Mouse (Mus musculus) embryonic facial prominence, embryonic 13.5 days (tissue): ENCODE measurements around the gene Shb. TPM values are rescaled to one million over a fixed set of nuclear protein-coding genes. Genes with fewer than 3 reads are reported as not detected.
A peak's percentile ranks its signal among the peaks of the same experiment; 100 is the strongest.

Experiments
- ATAC-seq: fragments of 200-750 bp; cut with Nextera tagmentation; 2 replicates; pipeline ENCODE4 v1.8.0; 2017; ENCODE audit warnings: low read depth; ENCODE audit not compliant: insufficient number of reproducible peaks, insufficient read depth, low FRiP score, low TSS enrichment
- H3K27ac ChIP-seq: fragments of 300-500 bp; sonication (generic); 2 replicates; pipeline ENCODE4 v1.5.1; 2015; ENCODE audit warnings: moderate library complexity, mild to moderate bottlenecking, inconsistent platforms
- H3K27me3 ChIP-seq: fragments of 300-500 bp; sonication (generic); 2 replicates; pipeline ENCODE4 v1.6.1; 2015; ENCODE audit warnings: mild to moderate bottlenecking, inconsistent platforms
- H3K36me3 ChIP-seq: fragments of 300-500 bp; sonication (generic); 2 replicates; pipeline ENCODE4 v1.6.1; 2015; ENCODE audit warnings: mild to moderate bottlenecking, inconsistent platforms
- H3K4me1 ChIP-seq: fragments of 300-500 bp; sonication (generic); 2 replicates; pipeline ENCODE4 v1.6.1; 2015; ENCODE audit warnings: inconsistent platforms
- H3K4me2 ChIP-seq: fragments of 300-500 bp; sonication (generic); 2 replicates; pipeline ENCODE4 v1.6.1; 2015; ENCODE audit warnings: moderate library complexity, mild to moderate bottlenecking, inconsistent platforms
- H3K4me3 ChIP-seq: fragments of 300-500 bp; sonication (generic); 2 replicates; pipeline ENCODE4 v1.5.1; 2015; ENCODE audit warnings: mild to moderate bottlenecking, inconsistent platforms
- H3K9ac ChIP-seq: fragments of 300-500 bp; sonication (generic); 2 replicates; pipeline ENCODE4 v1.6.1; 2015; ENCODE audit warnings: mild to moderate bottlenecking, inconsistent platforms
- H3K9me3 ChIP-seq: fragments of 300-500 bp; sonication (generic); 2 replicates; pipeline ENCODE4 v1.6.1; 2016; ENCODE audit warnings: inconsistent platforms
- WGBS: fragments of 180-500 bp; shearing (Covaris S2); methylation state at CpG from one replicate; pipeline ENCODE4 v1.1.7; 2015; ENCODE audit warnings: mixed read lengths; 5-methylcytosine and 5-hydroxymethylcytosine counted together
- polyA plus RNA-seq: library from polyadenylated mRNA; unstranded; fragments of >200 nt; fragmentation: Nextera tagmentation; extraction: Ambion mirVana; gene quantifications from 2 replicates; pipeline ENCODE4 v1.2.1, GENCODE M21; 2015

The Shb gene
- polyA plus RNA-seq, 1 experiment from 2014 or later: 3.8 TPM

DNA sequence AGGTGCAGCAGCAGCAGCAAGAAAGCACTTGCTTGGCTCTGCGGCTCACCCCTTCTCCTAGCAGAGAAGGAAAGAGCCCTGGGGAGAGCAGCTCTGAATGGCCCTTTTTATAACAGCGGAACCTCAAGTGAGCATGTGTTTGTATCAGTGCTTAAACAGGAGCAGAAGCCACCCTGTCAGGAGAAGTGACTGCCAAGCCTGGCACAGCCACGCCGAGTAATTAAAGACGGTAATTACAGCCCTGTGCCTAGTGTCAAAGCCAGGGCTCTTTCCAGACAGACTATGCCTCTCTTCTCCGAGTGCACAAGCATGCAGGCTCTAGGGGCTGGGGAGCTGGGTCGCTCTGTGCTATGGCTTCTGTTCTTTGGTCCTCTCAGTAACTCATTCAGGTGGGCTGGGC is 54.1 kb downstream of the Shb start:
- Histone ChIP-seq H3K9me3 (no peaks in the 10 kb centered on the region), H3K36me3 (no peaks in the 10 kb centered on the region), H3K4me1 (peaks cover 72% of the 10 kb centered on the region), H3K4me3 (no peak overlapping the region), H3K4me2 (no peak overlapping the region), H3K27ac (peak overlapping the region; percentile 69), H3K9ac (peak overlapping the region; percentile 7; the same call in 1 of the 2 replicates), H3K27me3 (no peaks in the 10 kb centered on the region)
- WGBS: 14% methylated on average over 7 of the region's 7 CpGs
- ATAC-seq: peak; percentile 33

DNA sequence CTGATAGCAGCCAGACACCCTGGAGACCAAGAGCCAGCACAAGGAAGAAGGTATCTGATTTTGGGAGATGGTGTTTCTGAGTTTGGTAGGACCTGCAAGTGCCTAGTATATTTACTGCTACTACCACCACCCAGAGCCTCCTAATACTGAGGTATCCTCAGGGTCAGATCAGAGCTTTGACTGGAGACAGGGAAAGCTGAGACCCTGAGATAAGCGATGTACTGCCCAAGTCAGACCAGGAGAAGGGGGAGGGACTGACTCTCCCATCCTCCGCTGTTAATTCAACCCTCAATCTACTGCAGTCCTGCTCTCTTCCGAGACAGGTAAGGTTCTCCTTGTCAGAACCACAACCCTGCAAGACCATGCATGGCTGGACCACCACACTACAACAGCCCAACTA is 55.2 kb downstream of the Shb start:
- Histone ChIP-seq H3K36me3 (no peaks in the 10 kb centered on the region), H3K4me2 (no peak overlapping the region), H3K27me3 (no peaks in the 10 kb centered on the region), H3K9ac (no peak overlapping the region), H3K4me1 (peaks cover 78% of the 10 kb centered on the region), H3K27ac (no peak overlapping the region), H3K4me3 (no peak overlapping the region), H3K9me3 (no peaks in the 10 kb centered on the region)
- ATAC-seq: no peak
- WGBS: 75% methylated on average over 3 of the region's 3 CpGs

DNA sequence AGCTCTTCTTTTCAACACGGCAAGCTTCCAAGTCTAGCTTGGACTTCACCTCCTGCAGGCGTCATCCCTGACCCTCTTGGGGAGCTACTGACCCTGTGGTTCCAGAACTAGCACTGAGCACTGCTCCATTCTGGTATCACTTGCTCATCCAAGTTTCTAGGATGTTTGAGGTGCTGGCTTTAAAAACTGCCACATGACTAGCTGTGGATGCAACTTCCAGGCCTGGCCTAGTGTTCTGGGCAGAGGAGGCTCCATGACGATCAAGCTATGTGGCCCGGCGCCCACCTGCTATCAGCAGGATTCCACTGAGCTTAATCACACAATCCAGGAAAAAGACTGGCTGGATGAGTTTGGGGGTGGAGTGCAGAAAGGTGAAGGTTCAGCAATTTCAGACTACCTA is 57.4 kb downstream of the Shb start:
- 83% methylated on average over 5 of the region's 5 CpGs for WGBS
- H3K27me3 ChIP-seq: no peaks in the 10 kb centered on the region
- H3K4me2 ChIP-seq: no peak overlapping the region
- no peak overlapping the region for H3K9ac ChIP-seq
- H3K4me1 ChIP-seq: peaks cover 69% of the 10 kb centered on the region
- H3K27ac ChIP-seq: no peak overlapping the region
- H3K9me3 ChIP-seq: peaks cover 4% of the 10 kb centered on the region
- no peak overlapping the region for H3K4me3 ChIP-seq
- H3K36me3 ChIP-seq: 0 out of 2 replicates have a peak, but pooled peaks cover 4% of the 10 kb centered on the region
- ATAC-seq: no peak

DNA sequence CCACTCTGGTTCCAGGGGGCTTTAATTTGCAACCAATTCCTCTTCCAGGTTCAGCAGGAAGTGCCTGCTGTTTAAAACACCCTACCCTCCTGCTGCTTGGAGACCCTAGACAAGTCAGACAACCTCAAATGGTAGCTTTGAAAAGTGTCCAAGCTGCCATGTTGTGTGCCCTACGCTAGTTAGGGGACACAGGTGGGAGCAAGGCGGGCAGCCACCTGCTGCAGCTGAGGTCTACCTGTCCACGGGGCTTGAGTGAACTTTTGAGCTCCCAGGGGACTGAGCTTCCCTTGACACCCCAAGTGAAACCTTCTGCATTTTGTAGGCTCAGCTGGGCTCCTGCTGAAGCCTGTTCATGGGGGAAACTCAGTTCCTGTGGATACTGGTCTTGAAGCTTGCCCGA is 58.1 kb downstream of the Shb start:
- WGBS: 85% methylated on average over 4 of the region's 4 CpGs
- no peak overlapping the region for H3K4me3 ChIP-seq
- no peaks in the 10 kb centered on the region for H3K27me3 ChIP-seq
- 0 out of 2 replicates have a peak, but pooled peaks cover 4% of the 10 kb centered on the region for H3K36me3 ChIP-seq
- peaks cover 4% of the 10 kb centered on the region for H3K9me3 ChIP-seq
- no peak for ATAC-seq
- H3K27ac ChIP-seq: no peak overlapping the region
- peaks cover 66% of the 10 kb centered on the region for H3K4me1 ChIP-seq
- no peak overlapping the region for H3K9ac ChIP-seq
- H3K4me2 ChIP-seq: no peak overlapping the region

DNA sequence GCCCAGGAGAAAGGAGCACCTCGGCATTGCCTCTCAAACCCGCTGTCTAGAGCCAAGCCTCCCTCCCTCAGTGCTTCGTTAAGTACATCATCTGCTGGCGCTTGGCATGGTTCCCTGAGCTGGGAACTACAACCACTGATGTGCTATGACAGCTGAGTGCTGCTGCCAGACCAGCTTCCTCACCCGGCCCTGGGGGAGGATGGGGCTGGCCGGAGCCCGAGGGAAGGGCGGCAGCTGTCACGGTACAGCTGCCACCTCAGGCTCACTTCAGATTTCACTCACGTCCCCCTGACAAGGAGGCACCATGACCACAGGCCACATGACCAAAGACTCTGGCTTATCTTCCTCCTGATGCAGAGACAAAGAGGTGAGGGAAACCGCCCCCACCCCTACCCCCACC is 59.1 kb downstream of the Shb start:
- peak overlapping the region; percentile 24 for H3K4me2 ChIP-seq

DNA sequence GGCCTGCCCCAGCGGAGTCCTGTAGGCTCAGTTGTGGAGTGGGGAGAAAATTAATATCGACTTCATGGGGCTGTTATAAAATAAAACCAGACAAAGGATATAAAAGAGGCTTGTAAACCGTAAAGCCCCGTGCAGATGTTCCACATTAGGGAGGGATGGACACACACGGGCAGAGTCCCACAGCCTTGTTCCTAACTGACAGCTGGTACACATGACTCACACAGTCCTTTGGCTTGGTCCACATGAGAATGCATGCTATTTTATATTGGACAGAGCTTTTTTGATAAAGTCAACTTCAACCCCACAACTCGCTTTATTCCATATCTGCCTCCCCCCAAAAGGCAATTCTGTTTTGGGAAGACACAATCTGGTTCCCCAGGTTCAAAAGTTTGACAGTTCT is 59.6 kb downstream of the Shb start:
- no peak for ATAC-seq
- no peaks in the 10 kb centered on the region for H3K27me3 ChIP-seq
- no peak overlapping the region for H3K4me3 ChIP-seq
- 0 out of 2 replicates have a peak, but pooled peaks cover 4% of the 10 kb centered on the region for H3K36me3 ChIP-seq
- H3K9me3 ChIP-seq: peaks cover 4% of the 10 kb centered on the region
- H3K4me1 ChIP-seq: peaks cover 64% of the 10 kb centered on the region
- WGBS: 32% methylated on average over 6 of the region's 6 CpGs
- H3K9ac ChIP-seq: 0 out of 2 replicates have a peak overlapping the region, but pooled peaks have one; percentile 0
- peak overlapping the region; percentile 51 for H3K27ac ChIP-seq
- peak overlapping the region; percentile 24 for H3K4me2 ChIP-seq

More for the DNA sequence above, 59.1 kb downstream of the Shb start:
- Histone ChIP-seq H3K36me3 (0 out of 2 replicates have a peak, but pooled peaks cover 4% of the 10 kb centered on the region), H3K27ac (peak overlapping the region; percentile 51), H3K4me3 (no peak overlapping the region), H3K4me1 (peaks cover 65% of the 10 kb centered on the region), H3K27me3 (no peaks in the 10 kb centered on the region), H3K9ac (0 out of 2 replicates have a peak overlapping the region, but pooled peaks have one; percentile 11), H3K9me3 (peaks cover 4% of the 10 kb centered on the region)
- ATAC-seq: peak; percentile 35; the same call in 1 of the 2 replicates
- 17% methylated on average over 11 of the region's 11 CpGs for WGBS

DNA sequence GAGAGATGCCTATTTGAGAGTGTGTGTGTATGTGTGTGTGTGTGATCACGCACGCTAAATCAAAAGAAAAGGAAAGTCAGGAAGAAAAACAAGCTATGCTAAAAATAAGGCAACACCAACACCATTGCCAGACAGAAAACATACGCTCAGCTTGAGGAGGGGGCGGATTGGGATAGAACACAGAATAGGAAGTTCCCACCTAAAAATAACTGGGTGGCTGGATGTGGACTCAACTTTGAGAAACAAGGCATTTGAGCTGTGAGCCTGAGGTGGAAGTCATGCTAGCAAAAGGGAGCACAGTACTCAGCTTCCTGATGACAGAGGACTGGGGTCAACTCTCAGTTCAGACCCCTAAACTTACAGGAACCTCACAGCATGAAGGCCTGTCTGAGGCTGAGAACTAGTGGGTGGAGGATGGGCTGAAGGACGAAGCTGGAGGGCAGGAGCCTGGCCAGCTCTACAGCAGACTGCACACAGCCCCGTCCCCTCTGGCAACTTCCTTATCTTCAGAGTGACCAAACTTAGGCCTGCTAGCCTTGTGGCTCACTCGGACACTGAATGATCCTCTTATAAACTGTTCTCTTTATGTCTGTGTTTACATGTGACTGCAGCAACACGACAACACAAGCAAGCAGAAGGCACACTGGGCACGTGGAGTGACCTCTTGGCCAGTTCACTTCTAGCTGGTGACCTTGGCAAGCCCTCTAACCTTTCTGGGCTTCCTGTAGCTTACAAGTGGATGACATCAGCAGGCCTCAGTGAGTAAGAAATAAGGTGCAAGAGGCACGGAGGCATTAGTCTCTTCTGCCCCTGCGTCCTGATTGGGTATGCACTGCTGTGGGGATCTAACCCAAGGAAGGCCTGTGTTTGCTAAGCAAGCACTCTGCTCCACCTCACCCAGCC is 60.4 kb downstream of the Shb start:
- Histone ChIP-seq H3K27ac (peak overlapping the region; percentile 51), H3K4me1 (peaks cover 64% of the 10 kb centered on the region), H3K9ac (peak overlapping the region; percentile 0; the same call in 1 of the 2 replicates), H3K36me3 (0 out of 2 replicates have a peak, but pooled peaks cover 4% of the 10 kb centered on the region), H3K9me3 (peaks cover 4% of the 10 kb centered on the region), H3K27me3 (no peaks in the 10 kb centered on the region), H3K4me3 (no peak overlapping the region), H3K4me2 (peak overlapping the region; percentile 24)
- no peak for ATAC-seq
- 44% methylated on average over 11 of the region's 11 CpGs for WGBS

DNA sequence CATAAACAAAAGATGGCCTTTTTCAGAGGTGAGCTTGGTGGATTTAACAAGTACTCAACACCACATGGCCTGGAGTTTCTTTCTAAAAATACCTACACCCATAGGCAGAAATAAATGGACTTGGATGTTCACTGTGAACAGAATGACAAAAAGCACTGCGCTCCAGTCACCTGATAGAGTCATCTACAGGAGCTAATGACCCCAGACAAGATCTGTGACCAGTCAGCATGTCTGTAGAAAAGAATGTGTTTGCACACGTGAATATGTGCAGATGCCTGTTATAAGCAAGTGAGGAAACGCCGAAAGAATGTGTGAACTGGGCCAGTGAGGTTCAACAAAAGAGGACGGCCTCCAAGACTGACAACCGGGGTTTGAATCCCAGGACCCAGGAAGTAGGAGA is 63.2 kb downstream of the Shb start:
- Histone ChIP-seq H3K27me3 (no peaks in the 10 kb centered on the region), H3K4me1 (peaks cover 68% of the 10 kb centered on the region), H3K9ac (no peak overlapping the region), H3K27ac (peak overlapping the region; percentile 51; the same call in 1 of the 2 replicates), H3K36me3 (0 out of 2 replicates have a peak, but pooled peaks cover 4% of the 10 kb centered on the region), H3K4me3 (no peak overlapping the region), H3K9me3 (peaks cover 4% of the 10 kb centered on the region), H3K4me2 (no peak overlapping the region)
- WGBS: 58% methylated on average over 6 of the region's 6 CpGs
- ATAC-seq: no peak

DNA sequence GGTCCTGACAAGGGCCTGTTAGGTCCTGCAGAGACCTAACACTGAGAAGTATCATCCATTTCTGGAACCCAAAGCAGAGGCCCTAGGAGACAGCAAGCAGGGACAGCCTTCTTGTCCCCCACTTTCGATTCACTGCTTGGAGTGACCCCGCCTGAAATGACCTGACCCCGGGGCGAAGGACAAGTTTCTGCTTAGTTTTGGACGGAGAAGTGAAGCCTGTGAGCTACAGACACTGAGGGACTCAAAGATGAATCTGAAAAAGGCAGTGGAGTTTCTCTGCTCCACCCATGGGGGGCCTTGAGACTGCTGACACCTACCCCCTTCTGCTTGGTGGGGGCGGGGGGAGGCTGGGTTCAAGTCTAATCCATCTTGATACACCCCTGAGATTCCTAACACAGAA is 63.8 kb downstream of the Shb start:
- Histone ChIP-seq H3K9ac (no peak overlapping the region), H3K9me3 (peaks cover 4% of the 10 kb centered on the region), H3K27ac (no peak overlapping the region), H3K36me3 (0 out of 2 replicates have a peak, but pooled peaks cover 4% of the 10 kb centered on the region), H3K4me3 (no peak overlapping the region), H3K4me1 (peaks cover 63% of the 10 kb centered on the region), H3K27me3 (no peaks in the 10 kb centered on the region), H3K4me2 (no peak overlapping the region)
- no peak for ATAC-seq
- WGBS: 70% methylated on average over 6 of the region's 6 CpGs

DNA sequence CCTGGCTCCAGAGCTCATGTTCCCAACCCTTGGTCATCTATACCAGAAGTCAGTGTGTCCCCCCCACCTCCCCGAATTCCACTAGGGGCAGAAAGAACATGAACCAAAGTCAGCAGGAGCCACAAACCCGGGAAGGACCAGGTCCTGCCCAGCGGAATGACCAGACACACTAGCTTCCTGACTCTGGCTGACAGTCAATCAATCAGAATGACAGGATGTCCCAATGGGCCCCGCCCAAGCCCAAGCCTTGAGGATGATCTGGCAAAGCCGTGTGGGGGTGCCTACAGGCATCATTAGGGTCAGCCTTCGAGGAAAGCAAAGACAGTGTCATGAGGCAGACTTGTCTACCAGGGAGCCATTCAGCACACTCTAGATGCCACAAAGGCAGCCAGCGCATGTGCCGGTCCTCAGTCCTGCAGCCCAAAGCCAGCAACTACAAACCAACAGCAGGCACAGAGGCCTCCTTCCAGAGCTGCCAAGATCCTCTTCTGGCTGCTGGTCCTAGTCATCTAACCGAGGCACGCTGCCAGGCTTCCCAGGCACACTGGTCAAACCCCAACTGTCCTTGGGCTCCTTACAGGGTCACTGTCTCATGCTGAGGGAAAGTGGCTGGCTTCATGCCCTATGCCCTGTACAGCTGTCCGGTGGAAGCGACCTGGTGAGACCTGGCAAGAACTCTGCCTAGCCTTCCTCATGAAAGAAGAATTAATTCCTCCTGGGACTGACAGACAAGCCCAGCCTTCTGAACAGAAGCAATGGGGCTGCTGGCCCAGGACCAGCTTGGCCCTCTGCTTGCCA is 65.0 kb downstream of the Shb start:
- H3K4me3 ChIP-seq: no peak overlapping the region
- ATAC-seq: no peak
- 79% methylated on average over 12 of the region's 12 CpGs for WGBS
- H3K9me3 ChIP-seq: peaks cover 4% of the 10 kb centered on the region
- H3K27ac ChIP-seq: no peak overlapping the region
- H3K4me2 ChIP-seq: no peak overlapping the region
- H3K27me3 ChIP-seq: no peaks in the 10 kb centered on the region
- peaks cover 51% of the 10 kb centered on the region for H3K4me1 ChIP-seq
- no peak overlapping the region for H3K9ac ChIP-seq
- 0 out of 2 replicates have a peak, but pooled peaks cover 4% of the 10 kb centered on the region for H3K36me3 ChIP-seq

DNA sequence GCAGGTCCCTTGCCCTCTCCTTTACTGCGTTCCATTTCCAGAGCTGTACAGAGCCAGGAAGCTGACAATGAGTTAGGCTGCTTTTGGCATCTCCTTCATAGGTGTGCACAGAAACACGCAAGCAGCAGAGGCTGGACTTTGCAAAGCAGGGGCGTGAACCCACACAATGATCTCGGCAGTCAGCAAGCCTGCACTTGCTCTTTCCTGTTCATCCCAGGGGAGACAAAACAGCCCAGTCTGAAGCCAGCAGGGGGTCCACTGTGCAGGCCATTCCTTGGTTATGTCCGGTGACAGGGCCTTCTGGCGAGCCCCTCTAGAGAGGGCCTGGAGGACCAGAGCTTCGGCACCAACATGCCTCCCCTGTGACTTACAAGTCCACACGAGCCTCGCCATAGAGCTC is 67.3 kb downstream of the Shb start:
- Histone ChIP-seq H3K4me1 (peaks cover 39% of the 10 kb centered on the region), H3K36me3 (no peaks in the 10 kb centered on the region), H3K27ac (no peak overlapping the region), H3K9me3 (no peaks in the 10 kb centered on the region), H3K27me3 (no peaks in the 10 kb centered on the region), H3K4me2 (no peak overlapping the region), H3K9ac (no peak overlapping the region), H3K4me3 (no peak overlapping the region)
- 71% methylated on average over 9 of the region's 9 CpGs for WGBS
- no peak for ATAC-seq
